Mouse (Mus musculus) CD4-positive, CD25-positive, alpha-beta regulatory T cell, adult 2 months (primary cell): ENCODE measurements around the gene B2m.
A peak's percentile ranks its signal among the peaks of the same experiment; 100 is the strongest.

Experiments
- DNase-seq: peaks from one replicate; pipeline ENCODE4 v3.0.0-alpha.2; 2012; ENCODE audit warnings: low read depth, low spot score

Gene B2m

GRCm38 (mm10) chr2:122194509-122194929, 47.0 kb downstream of the B2m start:
- DNase-seq, result peak; percentile 67

GRCm38 (mm10) chr2:122201501-122201900, 54.0 kb downstream of the B2m start:
- DNase-seq, result no peak
